Mouse (Mus musculus): Measurements from ENCODE around the gene Lgals9.

Gene Lgals9

DNA sequence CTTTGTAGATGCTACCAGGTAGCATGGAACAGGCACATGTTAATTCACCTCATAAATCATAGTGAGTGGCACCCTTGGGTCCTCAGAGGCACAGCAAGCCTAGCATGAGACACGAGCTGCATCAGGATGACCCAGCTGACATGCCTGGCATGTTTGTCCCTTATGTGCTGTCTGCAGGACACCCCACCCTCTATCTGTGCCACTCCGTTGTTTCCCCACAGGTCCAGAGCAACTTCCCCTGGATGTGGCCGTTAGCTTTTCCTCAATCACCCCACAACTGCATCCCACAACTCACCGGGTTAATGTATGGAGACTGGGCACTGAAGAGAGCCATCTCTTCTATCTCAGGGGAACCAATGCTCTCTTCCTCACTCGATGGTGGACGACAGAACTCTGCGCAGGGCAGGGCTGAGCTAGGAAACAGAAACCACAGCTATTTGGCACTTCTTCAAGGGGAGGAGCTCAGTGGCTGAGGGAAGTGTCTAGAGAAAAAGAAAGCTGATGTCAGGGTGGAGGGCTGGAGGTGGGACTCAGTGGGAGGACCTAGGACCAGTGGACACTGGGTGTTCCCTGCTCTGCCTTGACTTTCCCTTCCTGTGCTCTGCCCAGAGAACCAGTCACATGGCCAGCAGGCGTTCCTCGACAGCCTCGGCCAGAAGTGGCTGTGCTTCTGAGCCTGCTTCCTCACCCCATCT is at the start of gene Lgals9:
TSS of gene Lgals9 (minus strand) at position 464 of the 695 bp plus-strand sequence.
- no peak for DNase-seq (ENCODE audit: low spot score in 2 of 2)

DNA sequence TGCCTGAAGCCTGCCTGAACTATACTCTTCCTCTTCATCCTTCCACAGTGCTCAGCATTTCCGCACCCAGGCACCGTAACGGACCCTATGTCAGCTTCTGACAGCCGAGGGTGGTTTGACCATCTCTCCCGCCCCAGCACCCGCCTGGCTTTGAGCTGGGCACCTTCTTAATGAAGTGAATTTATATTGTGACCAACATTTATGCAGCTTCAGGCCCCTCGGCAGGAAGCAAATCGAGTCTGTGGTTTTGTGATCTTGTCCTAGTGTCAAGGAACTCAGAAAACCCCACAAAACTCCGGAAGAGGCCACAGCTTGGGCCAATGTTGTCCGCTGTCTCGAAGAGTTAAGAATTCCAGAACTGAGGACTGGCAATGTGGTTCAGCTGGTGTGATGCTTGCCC is 48.9 kb upstream of the Lgals9 start:
- no peak for DNase-seq (ENCODE audit: low spot score in 2 of 2)

DNA sequence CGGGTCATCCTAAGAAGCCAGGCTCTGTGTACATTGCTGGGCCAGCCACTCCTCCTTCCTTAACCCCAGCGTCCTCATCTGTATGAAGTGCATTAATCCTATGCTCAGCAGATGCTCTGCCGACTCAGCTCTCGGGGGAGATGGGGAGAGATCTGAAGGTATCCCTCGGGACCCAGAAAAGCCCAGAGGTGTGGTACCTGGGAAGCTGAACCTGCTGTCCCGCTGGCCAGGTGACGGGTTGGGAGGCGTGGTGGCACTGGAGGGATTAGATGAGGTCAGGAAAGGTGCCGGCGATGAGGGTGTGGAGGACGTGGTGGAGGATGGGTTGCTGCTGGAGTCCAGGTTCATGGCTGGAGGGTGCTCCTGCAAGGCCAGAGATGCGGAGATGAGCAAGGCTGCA is 48.3 kb upstream of the Lgals9 start:
- no peak for DNase-seq (ENCODE audit: low spot score in 2 of 2)

DNA sequence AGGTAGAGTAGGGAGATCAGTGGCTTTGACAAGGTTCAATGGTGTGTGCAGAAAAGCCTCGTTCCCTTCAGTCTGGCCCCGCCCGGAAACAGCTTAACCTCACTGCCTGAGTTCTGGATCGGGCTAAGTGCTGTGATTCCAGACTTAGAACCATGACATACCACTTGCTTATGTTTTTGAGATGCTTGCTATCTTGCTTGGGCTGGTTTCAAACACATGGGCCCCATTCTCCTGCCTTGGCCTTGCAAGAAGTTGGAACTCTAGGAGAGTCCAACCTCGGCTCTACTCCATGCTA is 46.7 kb upstream of the Lgals9 start:
- DNase-seq (ENCODE audit: low spot score in 2 of 2): no peak

DNA sequence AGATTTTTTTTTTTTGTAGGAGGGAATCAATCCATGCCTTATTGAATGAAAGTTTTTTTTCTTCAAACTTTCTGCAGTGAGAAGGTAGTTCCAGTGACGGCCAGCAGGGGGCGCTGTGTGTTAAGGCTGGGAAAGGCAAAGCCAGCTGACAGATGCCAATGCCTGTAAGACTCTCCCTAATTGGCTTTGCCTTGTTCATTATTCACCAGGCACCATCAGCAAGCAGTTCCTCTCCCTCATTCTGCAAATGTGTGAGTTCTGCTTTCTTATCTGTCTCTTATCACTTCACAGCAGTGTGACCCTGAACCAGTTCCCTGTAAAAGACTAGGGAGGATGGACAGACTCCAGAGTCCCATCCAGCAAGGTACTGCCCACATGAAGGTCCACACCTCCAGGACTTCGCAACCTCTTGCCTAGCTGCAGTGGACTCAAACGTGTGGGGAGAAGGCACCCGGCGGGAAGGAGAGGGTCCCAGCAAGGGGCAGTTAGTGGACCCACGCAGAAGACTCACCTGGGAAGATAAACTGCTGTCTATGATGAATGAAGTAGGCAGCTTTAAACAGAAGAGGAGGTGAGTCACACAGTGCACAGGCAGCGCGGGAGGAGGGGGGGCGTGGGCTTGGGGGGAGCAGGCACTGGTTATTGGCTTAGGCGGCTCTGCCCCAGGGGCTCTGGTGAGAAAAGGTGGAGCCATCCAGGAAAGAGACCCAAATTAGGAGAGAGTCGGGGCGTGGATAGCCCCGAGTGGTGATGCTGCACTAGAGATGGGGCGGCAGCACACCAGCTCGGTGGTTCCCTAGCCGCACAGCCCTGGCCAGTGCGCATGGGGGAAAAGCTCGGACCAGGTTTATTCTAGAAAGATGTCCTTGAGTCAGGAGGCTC is 46.1 kb upstream of the Lgals9 start:
- peak; percentile 89 to 92 for DNase-seq (ENCODE audit: low spot score in 2 of 2)

DNA sequence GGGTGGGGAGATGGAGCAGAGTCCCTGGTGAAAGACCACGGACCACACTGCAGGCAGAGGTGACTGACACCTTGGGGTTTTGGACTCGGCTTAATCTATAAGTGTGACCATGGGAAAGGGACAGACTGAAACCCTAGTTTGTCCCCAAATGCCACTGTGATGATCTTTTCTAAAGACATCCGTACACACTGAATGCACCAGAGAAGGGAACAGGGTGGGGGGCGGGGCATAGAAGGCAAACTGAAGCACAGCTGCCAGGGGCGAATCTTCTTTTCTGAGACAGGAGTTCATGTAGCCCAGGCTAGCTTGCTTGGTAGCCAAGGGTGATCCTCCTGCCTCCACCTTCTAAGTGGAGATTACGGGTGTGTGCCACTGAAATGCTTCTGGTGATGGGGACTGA is 39.0 kb upstream of the Lgals9 start:
- DNase-seq (ENCODE audit: low spot score in 2 of 2): no peak

DNA sequence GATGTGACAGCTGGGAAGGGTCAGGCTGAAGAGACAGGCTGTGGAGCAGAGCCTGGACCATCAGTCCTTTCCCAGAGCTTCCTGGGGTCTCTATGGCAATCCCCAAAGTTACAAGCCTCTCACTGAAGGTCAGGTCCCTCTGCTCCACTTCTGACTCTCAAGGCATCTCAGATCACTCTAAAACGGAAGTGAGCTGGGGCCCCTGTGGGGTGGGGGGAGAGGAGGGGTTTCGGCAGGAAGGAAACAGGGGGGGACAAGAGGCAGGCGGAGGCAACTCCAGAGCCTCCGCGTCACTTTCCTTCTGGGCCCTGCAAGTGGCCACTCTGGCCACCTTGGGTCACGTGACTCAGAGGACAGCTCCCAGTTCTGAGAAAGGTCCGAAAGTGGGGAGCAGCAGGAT is 38.6 kb upstream of the Lgals9 start:
- DNase-seq (ENCODE audit: low spot score in 2 of 2): no peak

DNA sequence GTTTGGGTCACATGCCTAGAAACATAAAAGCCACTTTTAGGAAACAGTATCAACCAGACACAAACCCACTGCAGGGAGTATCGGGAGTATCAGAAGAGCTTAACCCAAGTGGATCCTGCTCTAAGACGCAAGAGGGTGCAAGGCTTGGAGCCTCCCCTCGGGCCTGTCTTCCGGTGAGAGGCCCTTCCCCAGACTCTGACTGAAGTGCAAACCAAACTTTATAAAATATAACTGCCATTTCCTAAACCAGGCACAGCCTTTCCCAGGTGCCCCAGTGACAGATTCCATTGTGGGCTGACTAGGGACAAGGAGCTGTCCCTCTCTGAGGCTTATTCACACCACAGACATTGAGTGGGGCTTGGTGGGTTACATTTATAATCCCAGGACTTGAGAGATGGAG is 38.1 kb upstream of the Lgals9 start:
- no peak for DNase-seq (ENCODE audit: low spot score in 2 of 2)

DNA sequence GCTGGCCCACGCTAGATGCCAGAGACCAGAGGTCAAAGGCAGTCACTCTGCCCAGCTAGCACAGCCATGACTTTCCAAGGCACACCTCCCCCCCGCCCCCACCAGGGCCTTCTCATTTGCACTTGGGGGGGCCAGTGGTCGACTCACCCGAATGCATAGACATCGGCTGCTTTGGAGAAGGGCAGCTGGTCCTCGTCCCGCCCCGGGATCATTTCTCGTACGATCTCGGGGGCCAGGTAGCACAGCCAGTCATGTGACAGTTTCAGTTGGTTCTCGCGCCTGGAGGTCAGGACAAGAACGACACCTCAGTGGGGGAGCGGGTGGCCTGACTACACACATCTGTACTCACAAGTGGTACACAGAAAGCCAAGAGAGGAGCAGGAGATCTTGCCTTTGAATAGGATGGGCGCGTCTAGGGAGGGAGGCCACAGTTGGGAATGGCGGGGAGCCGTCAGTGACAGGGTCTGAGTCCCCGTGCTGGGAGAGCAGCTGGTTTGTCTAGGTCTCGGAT is 35.8 kb upstream of the Lgals9 start:
- no peak for DNase-seq (ENCODE audit: low spot score in 2 of 2)

DNA sequence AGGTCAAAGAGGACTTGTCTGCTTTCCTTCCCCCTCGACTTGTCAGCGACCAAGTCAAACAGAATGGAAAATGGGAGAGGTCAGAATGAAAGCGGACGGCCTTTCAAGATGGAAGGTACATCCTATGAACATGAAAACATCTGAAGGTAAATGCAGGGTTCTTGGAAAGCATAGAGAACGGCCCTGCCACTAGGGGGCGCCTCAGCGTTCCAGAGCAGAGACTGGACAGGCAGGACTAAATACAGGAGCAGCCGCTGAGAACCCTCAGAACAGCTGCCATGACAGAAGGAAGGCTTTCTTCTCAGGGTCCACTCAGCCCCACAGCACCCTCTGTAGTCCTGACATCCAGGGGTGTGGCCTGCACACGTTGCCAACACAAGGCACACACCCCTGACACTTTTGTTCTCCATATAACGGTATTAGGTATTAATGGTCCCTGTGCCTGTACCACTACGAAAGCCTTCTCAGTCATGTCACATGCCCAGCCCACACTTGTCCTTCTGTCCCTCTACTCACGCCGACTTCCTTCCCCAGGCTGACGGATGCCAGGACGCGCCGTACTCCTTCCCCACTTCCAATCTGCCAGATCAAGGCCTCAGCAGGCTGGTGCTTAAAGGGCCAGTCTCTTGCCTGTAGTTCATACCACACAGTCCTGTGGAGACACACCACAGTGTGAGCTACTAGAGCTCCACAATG is 35.2 kb upstream of the Lgals9 start:
- peak in 1 of 2 experiments; percentile 32 for DNase-seq (ENCODE audit: low spot score in 2 of 2)

DNA sequence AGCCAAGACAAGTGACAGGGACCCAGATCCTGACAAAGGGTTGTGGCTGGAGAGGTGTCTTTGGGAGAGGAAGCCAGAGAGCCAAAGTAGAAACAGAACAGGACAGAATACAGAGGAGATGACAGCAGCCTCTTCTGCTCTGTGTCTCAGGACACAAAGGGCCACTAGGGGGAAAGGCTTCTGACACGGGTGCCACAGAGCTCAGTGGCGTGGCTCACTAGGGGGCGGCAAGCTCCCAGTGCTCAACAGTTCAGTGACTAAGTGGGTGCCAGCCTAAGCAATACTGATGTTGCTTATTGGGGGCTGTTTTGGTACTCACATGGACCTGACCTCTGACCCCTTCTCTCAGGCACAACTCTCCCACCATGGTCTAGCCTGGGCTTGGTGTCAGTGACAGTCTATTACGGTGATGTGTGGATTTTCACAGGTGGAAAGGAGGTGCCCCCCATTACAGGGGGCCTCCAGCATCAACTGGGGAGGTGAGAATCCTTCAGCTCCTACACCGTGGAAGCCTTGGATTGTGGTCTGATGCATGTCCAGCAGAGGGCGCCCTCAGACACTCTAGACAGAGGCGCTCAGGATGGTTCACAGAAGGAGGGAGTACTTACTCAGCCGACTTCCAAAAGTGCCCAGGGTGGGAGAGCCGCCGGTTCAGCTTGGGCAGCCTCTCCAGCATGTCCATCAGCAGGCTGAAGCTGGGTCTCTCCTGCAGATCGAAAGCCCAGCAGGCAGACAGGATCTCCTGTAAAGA is 34.4 kb upstream of the Lgals9 start:
- peak; percentile 42 to 71 for DNase-seq (ENCODE audit: low spot score in 2 of 2)

DNA sequence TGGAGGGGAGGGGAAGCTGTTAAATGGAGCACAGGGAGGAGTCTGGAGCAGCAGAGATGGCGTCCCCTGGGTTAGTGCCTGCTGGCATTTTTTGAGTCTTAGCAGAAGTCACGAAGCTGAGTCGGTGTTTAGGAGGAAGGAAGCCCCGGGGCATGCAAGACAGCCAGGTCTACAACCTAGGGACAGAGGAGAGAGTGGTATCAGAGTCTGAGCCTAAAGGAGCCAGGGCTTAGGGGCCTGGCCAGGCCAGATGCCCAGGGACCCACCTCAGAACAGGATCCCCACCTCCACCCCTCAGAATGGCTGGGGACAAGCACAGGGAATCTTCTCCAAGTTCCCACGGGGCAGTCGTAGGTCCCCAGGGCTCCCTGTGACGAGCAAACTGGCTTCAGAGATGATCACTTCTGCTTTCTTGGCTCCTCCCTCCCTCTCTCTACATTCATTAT is 32.4 kb upstream of the Lgals9 start:
- DNase-seq (ENCODE audit: low spot score in 2 of 2): no peak

DNA sequence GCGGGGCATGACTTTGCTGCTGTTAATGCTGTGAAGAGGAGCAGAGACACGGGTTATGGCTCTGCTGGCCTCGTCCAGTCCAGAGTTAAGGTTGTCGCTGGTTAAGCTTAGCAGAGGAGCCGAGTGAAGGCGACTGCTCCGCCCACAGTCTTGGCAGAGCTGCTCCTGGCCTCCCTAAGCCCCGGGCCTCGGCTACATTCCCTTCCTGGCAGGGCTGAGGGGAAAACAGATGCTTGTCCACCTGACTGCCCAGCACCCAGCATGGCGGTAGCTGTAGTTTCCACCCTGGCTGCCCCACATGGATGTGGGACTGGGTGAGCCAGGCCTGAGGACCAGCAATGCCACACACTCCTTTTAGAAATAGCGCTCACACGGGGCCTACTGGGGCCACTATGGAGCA is 31.5 kb upstream of the Lgals9 start:
- DNase-seq (ENCODE audit: low spot score in 2 of 2): peak in 1 of 2 experiments; percentile 38

DNA sequence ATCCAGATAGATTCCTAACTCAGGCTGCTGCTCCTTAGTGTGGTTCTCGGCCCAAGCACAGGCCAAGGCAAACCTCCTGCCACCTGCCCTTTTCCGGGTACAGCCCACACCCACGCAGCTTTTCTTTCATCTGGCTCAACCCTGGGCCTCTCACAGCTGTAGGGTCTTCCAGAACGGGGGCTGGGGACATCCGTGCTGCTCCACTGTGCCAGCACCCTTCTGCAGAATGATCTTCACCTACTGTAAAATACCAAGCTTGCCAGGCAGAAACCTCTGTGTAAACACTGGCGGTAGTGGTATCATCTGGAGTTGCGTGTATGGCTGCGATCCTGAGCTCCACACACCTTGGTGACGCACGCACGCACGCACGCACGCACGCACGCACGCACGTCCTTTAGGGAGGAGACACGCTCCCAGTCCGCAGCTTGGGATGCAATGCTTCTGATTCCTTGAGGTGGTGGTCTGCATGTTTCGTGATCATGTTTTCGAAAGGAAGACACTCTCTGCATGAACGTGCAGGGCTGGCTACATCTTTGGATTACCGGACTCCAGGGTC is 31.0 kb upstream of the Lgals9 start:
- DNase-seq (ENCODE audit: low spot score in 2 of 2): no peak

DNA sequence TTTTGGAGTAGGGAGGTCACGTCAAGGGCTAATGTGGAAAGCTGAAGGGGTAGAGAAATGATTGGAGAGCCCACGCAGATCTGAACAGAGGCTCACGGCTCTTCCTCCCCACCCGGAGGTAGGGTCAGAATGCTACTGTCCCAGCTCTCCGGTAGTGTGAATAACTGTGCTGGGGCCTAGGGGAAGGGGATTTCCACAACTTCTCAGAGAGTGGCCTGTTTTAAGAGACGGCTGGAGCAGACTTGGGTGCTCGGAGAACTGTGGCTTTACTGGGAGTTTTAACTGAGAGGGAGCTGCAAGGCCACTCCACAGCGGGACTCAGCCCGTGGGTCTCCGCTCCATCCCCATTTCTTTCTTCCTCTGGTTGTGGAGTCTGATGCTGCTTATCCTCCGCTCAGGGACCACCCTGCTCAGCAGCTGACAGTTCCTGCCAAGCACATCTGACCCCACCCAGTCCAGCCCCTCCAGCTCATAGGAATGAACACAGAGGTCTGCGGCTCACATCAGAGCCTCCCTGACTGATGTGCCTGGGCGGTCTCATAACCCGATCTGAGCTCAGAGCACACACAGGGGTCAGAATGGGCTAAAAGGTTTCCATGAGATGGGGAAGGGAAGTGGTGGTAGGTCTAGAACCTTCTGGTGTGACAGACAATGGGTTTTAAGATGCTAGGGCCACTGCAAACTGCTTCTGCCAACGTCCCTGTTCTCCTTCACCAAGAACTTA is 30.0 kb upstream of the Lgals9 start:
- no peak for DNase-seq (ENCODE audit: low spot score in 2 of 2)

DNA sequence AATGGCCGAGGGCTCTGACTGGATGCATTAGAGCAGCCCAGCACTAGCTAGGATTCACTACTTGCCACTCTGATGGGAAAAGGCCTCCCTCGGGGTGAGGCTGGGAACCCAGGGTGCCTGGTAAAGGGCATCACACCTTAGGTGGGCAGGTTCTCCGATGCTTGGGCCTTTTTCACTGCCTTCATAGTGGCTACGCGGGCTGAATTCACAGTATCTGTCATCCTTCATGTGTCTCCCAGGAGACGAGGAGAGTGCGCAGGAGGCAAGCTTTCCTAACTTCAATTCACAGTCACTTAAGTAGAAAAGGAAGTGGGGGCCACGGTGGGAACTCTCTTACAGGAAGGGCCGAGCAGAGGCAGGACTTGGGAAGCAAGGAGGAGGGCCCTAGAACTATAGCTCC is 29.1 kb upstream of the Lgals9 start:
- no peak for DNase-seq (ENCODE audit: low spot score in 2 of 2)

DNA sequence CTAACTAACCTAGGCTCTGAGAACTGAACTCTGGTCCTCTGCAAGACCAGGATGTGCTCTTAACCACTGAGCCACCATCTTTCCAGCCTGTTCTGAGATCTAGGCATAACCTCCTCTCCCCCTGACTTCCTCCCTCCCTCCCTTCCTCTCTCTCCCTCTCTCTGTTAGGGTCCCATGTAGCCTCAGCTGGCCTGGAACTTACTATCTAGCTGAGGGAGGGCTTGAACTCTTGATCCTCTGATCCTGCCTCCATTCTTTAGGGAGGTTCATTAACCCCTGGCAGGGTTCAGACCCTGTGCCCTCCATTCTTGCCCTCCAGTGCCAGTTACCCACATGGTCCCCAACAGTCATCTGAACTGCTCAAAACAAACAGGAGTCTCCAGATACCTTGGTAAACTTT is 28.3 kb upstream of the Lgals9 start:
- DNase-seq (ENCODE audit: low spot score in 2 of 2): no peak

DNA sequence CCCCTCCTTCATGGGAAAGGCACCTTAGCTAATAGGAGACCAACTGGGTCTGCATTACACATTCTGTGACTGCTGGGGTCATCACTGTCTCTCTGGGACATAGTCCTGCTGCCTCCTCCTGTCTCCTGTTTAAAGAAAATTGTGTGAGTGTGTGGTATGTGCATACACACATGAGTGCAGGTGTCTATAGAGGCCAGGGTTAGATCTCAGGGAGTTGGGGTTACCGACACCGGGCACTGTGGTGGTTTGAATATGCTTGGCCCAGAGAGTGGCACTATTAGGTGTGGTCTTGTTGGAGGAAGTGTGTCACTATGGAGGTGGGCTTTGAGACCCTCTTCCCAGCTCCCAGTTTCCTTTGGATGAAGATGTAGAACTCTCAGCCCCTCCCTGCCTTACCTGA is 27.8 kb upstream of the Lgals9 start:
- no peak for DNase-seq (ENCODE audit: low spot score in 2 of 2)

DNA sequence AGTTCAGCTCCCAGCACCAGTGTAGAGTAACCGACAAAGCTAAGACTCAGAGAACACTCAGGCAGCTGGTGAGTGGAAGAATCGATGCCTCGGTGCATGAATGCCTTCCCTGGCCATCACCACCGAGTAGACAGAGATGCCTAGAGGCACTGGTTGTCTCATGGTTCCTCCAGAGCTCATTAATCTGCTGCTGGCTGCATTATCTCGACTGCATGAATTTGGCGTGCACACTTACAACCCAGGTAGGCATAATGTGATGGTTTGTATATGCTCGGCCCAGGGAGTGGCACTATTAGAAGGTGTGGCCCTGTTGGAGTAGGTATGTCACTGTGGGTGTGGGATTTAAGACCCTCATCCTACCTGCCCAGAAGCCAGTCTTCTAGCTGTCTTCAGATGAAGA is 24.1 kb upstream of the Lgals9 start:
- DNase-seq (ENCODE audit: low spot score in 2 of 2): no peak

DNA sequence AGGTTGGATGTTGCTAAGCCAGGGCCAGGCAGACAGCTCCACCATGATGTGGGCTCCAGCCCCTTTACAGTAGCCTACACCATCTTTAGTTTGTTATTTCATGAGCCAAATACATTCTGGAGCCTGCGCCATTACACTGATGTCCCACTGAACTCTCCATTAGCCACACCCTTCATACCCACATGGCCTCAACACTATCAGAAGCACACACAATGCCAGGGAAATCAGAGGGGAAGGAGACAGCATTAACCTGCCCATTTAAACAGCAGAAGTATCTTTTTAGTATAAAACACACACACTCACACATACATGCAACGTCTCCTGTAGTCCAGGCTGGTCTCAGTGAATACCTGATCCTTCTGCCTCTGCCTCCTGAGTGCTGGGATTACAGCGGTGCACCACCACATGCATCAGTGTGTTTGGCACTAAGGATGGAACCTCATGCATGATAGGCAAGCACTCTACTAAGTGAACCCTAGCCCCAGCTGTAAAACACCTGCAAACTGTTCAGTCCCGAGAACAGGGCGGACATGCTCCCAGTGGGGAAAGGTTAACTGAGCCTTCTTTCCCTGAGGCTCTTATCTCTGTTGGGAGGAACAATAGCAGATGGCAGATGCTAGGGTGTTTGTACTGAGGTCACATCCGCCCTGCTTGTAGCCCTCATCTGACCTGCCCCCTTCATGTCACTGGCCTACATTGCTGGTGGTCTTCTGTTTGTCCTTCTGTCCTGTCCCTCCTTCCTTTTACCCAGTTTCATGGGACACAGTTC is 23.4 kb upstream of the Lgals9 start:
- DNase-seq (ENCODE audit: low spot score in 2 of 2): no peak

All from cerebellum, postnatal 4 days (tissue).